Mouse (Mus musculus): ENCODE results near the gene Coro1b. TPM values are rescaled to one million over a fixed set of nuclear protein-coding genes. Genes with fewer than 3 reads are reported as not detected.
A peak's percentile ranks its signal among the peaks of the same experiment; 100 is the strongest.

The Coro1b gene
- polyA plus RNA-seq, 1 experiment from 2014 or later, result 148 TPM

- WGBS, result 6% methylated on average over 40 of the region's 42 CpGs
- ATAC-seq (ENCODE audit: insufficient read depth) (peak; percentile 90), DNase-seq (peak; percentile 99)
Measured at GRCm38 (mm10) chr19:4162646-4163542, 14.5 kb downstream of the Coro1b start, which contains the start of gene Rps6kb2. Gene Rps6kb2 (minus strand): TSS chr19:4163354.

GRCm38 (mm10) chr19:4163543-4163887 is 15.1 kb downstream of the Coro1b start:
- no peak for DNase-seq
- no peak for TF ChIP-seq CTCF (IDR thresholded peaks at IDR 0.05; ENCODE audit: low read depth)
- Histone ChIP-seq H3K27ac (ENCODE audit: low read depth) (peak overlapping the region; percentile 71), H3K9me3 (ENCODE audit: low read depth, low read length) (no peaks in the 10 kb centered on the region), H3K4me1 (ENCODE audit: insufficient read depth) (peaks cover 5% of the 10 kb centered on the region; the same call in 1 of the 2 replicates), H3K36me3 (ENCODE audit: insufficient read depth) (peaks cover 28% of the 10 kb centered on the region), H3K27me3 (ENCODE audit: insufficient read depth, low read length) (no peaks in the 10 kb centered on the region), H3K9ac (peak overlapping the region; percentile 62), H3K4me3 (ENCODE audit: low read depth, low read length) (peak overlapping the region; percentile 75), H3K4me2 (peak overlapping the region; percentile 82)
- ATAC-seq (ENCODE audit: insufficient read depth), result no peak
- WGBS, result 32% methylated on average over 4 of the region's 4 CpGs

More at GRCm38 (mm10) chr19:4162646-4163542, 14.5 kb downstream of the Coro1b start, which contains the start of gene Rps6kb2:
- H3K9me3 ChIP-seq (ENCODE audit: low read depth, low read length), result no peaks in the 10 kb centered on the region
- H3K4me3 ChIP-seq (ENCODE audit: low read depth, low read length), result peak within 1 kb of the TSS; percentile 75
- H3K4me1 ChIP-seq (ENCODE audit: insufficient read depth), result peaks cover 5% of the 10 kb centered on the region; the same call in 1 of the 2 replicates
- no peaks in the 10 kb centered on the region for H3K27me3 ChIP-seq (ENCODE audit: insufficient read depth, low read length)
- peak within 1 kb of the TSS; percentile 71 for H3K27ac ChIP-seq (ENCODE audit: low read depth)
- H3K9ac ChIP-seq, result peak within 1 kb of the TSS; percentile 62
- peaks cover 34% of the 10 kb centered on the region for H3K36me3 ChIP-seq (ENCODE audit: insufficient read depth)
- no peak for TF ChIP-seq CTCF (IDR thresholded peaks at IDR 0.05; ENCODE audit: low read depth)
- peak within 1 kb of the TSS; percentile 82 for H3K4me2 ChIP-seq

GRCm38 (mm10) chr19:4164100-4164499 is 15.7 kb downstream of the Coro1b start:
- H3K9me3 ChIP-seq (ENCODE audit: low read depth, low read length), result no peaks in the 10 kb centered on the region
- H3K4me1 ChIP-seq (ENCODE audit: insufficient read depth), result peaks cover 5% of the 10 kb centered on the region; the same call in 1 of the 2 replicates
- H3K9ac ChIP-seq, result no peak overlapping the region
- no peak overlapping the region for H3K4me3 ChIP-seq (ENCODE audit: low read depth, low read length)
- DNase-seq (no peak), ATAC-seq (ENCODE audit: insufficient read depth) (no peak)
- peaks cover 22% of the 10 kb centered on the region for H3K36me3 ChIP-seq (ENCODE audit: insufficient read depth)
- no peak overlapping the region for H3K27ac ChIP-seq (ENCODE audit: low read depth)
- H3K27me3 ChIP-seq (ENCODE audit: insufficient read depth, low read length), result no peaks in the 10 kb centered on the region
- no peak for TF ChIP-seq CTCF (IDR thresholded peaks at IDR 0.05; ENCODE audit: low read depth)
- peak overlapping the region; percentile 82; the same call in 1 of the 2 replicates for H3K4me2 ChIP-seq
- 72% methylated on average over 3 of the region's 3 CpGs for WGBS

GRCm38 (mm10) chr19:4164721-4165120 is 16.3 kb downstream of the Coro1b start:
- no peak overlapping the region for H3K9ac ChIP-seq
- no peak overlapping the region for H3K4me2 ChIP-seq
- DNase-seq (no peak), ATAC-seq (ENCODE audit: insufficient read depth) (no peak)
- H3K4me3 ChIP-seq (ENCODE audit: low read depth, low read length), result no peak overlapping the region
- no peaks in the 10 kb centered on the region for H3K27me3 ChIP-seq (ENCODE audit: insufficient read depth, low read length)
- H3K4me1 ChIP-seq (ENCODE audit: insufficient read depth), result peaks cover 5% of the 10 kb centered on the region; the same call in 1 of the 2 replicates
- H3K27ac ChIP-seq (ENCODE audit: low read depth), result no peak overlapping the region
- TF ChIP-seq CTCF (IDR thresholded peaks at IDR 0.05; ENCODE audit: low read depth), result no peak
- WGBS, result 73% methylated on average over 2 of the region's 2 CpGs
- H3K9me3 ChIP-seq (ENCODE audit: low read depth, low read length), result no peaks in the 10 kb centered on the region
- H3K36me3 ChIP-seq (ENCODE audit: insufficient read depth), result peaks cover 15% of the 10 kb centered on the region; the same call in 1 of the 2 replicates

GRCm38 (mm10) chr19:4166678-4167476 is 18.5 kb downstream of the Coro1b start:
- Histone ChIP-seq H3K27ac (ENCODE audit: low read depth) (no peak overlapping the region), H3K27me3 (ENCODE audit: insufficient read depth, low read length) (no peaks in the 10 kb centered on the region), H3K4me3 (ENCODE audit: low read depth, low read length) (no peak overlapping the region), H3K4me1 (ENCODE audit: insufficient read depth) (peaks cover 5% of the 10 kb centered on the region; the same call in 1 of the 2 replicates), H3K36me3 (ENCODE audit: insufficient read depth) (no peaks in the 10 kb centered on the region), H3K9me3 (ENCODE audit: low read depth, low read length) (no peaks in the 10 kb centered on the region), H3K9ac (no peak overlapping the region), H3K4me2 (no peak overlapping the region)
- DNase-seq (no peak), ATAC-seq (ENCODE audit: insufficient read depth) (no peak)
- no peak for TF ChIP-seq CTCF (IDR thresholded peaks at IDR 0.05; ENCODE audit: low read depth)
- WGBS, result 62% methylated on average over 9 of the region's 9 CpGs

- peak overlapping the region; percentile 86 for H3K27ac ChIP-seq (ENCODE audit: low read depth)
- H3K9ac ChIP-seq, result peak overlapping the region; percentile 77
- H3K4me3 ChIP-seq (ENCODE audit: low read depth, low read length), result peak overlapping the region; percentile 46
- no peaks in the 10 kb centered on the region for H3K4me1 ChIP-seq (ENCODE audit: insufficient read depth)
- no peaks in the 10 kb centered on the region for H3K27me3 ChIP-seq (ENCODE audit: insufficient read depth, low read length)
- peak; percentile 100 for DNase-seq
- whole genome bisulfite sequencing, result under 1% methylated on average over 43 of the region's 43 CpGs
- TF ChIP-seq CTCF (IDR thresholded peaks at IDR 0.05; ENCODE audit: low read depth), result peak; percentile 86
- H3K36me3 ChIP-seq (ENCODE audit: insufficient read depth), result no peaks in the 10 kb centered on the region
- ATAC-seq (ENCODE audit: insufficient read depth), result peak; percentile 96
- H3K4me2 ChIP-seq, result peak overlapping the region; percentile 91
- H3K9me3 ChIP-seq (ENCODE audit: low read depth, low read length), result no peaks in the 10 kb centered on the region
Measured at GRCm38 (mm10) chr19:4169378-4169784, 21.0 kb downstream of the Coro1b start.

Measured in lung, embryonic 14.5 days (tissue).